Mouse (Mus musculus) lung, postnatal 0 days (tissue): Measurements from ENCODE around the gene Ccdc30.

Experiments
- CTCF ChIP-seq: IDR thresholded peaks from 2 replicates; pipeline ENCODE4 v1.5.1; 2016; ENCODE audit warnings: antibody characterized with exemption, mild to moderate bottlenecking
- EP300 ChIP-seq: IDR thresholded peaks from 2 replicates; pipeline ENCODE4 v1.6.1; 2016; ENCODE audit warnings: antibody characterized with exemption, mild to moderate bottlenecking, control low read depth

GRCm38 (mm10) chr4:119460728-119461141 lies 45.4 kb upstream of the Ccdc30 start:
- TF ChIP-seq CTCF (no peak), EP300 (peak; percentile 48)
